Mouse (Mus musculus): Measurements from ENCODE around the gene Strip1.
"Not testable (repeated sequence)": the region's sequence is repeated elsewhere in the genome, so short reads cannot be mapped to it uniquely, and the experiment has no call there.

The Strip1 gene

GRCm38 (mm10) chr3:107631523-107631958 lies at the start of gene Strip1:
TSS of gene Strip1 (minus strand) at chr3:107631694.
- peak; percentile 76 to 85 for DNase-seq (ENCODE audit: low read depth in 1 of 2, low spot score in 2 of 2)

GRCm38 (mm10) chr3:107680790-107681576 lies 49.5 kb upstream of the Strip1 start:
- no peak for DNase-seq (ENCODE audit: low read depth in 1 of 2, low spot score in 2 of 2)

DNA sequence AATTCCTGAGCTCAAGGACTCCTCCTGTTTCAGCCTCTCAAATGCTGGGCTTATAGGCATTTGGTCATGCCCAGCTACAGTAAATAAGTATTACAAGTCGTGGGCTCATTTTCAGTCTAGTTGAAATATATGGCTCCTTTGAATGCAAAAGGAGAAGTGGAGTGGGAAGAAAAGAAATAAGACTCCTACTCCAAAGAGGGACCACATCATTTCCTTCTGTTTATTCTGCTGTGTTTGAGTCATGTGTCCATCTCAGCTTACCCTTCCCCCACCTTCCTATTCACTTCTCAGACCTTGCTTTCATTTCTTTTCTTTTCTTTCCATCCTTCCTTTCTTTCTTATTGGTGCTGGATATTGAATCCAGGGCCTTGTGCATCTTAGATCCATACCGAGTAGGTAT lies 40.0 kb upstream of the Strip1 start:
- no peak for DNase-seq (ENCODE audit: low read depth in 1 of 2, low spot score in 2 of 2)

DNA sequence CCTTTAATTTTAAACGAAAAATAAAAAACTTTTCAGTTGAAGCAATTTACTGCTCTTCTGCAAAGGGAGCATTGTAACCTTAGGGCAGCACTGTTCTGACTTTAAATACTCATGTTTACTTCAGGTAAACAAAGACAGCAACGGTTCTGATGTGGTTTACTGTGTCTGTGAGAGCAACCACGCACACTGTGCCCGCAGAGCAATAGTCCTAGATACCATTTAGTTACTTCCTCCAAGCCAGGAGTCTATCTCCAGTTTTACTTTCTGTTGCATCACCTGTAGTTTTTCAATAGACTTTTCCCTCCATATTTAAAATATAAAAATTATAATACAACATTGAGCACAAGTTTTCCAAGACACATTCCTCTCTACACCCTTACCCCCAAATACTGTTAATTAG lies 39.0 kb upstream of the Strip1 start:
- no peak for DNase-seq (ENCODE audit: low read depth in 1 of 2, low spot score in 2 of 2)

DNA sequence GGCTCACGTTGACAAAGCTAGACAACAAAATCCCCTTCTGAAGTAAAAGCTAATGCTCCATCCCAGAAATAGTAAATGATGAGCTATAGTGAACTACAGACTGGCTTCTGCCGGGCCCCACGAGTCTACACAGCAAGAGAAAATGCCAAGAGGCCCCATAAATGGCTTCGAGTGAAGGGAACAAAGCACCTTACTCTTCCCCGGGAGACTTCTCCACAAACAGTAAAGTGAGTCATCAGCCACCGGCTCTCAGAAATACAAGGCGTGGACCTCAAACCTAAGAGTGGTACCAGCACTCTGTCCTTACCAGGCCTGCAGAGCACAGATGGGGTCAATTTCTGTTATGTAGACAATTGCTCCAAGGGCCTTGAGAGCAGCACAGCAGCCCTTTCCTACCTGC lies 37.3 kb upstream of the Strip1 start:
- DNase-seq (ENCODE audit: low read depth in 1 of 2, low spot score in 2 of 2): no peak

GRCm38 (mm10) chr3:107667426-107667825 lies 35.9 kb upstream of the Strip1 start:
- no peak for DNase-seq (ENCODE audit: low read depth in 1 of 2, low spot score in 2 of 2)

DNA sequence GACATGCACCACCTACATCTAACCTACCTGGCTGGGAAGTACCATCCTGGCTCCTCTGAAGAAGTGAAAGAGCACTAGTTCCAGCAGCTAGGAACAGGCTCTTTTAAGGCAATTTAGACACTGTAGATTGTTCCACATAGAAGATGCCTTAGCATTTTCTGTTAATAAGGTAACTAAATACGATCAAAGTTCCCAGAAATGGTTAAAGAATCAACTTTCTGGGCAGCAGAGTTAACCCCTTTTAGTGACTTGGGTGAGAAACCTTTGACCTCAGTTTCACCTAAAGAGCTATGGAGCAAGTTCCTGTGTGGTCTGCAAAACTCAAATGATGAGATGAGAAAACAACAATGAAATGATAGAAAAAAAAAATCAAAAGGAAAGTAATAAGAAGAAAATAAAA lies 33.1 kb upstream of the Strip1 start:
- no peak for DNase-seq (ENCODE audit: low read depth in 1 of 2, low spot score in 2 of 2)

- DNase-seq (ENCODE audit: low read depth in 1 of 2, low spot score in 2 of 2): no peak
Observed at GRCm38 (mm10) chr3:107659000-107659399, 27.5 kb upstream of the Strip1 start.

DNA sequence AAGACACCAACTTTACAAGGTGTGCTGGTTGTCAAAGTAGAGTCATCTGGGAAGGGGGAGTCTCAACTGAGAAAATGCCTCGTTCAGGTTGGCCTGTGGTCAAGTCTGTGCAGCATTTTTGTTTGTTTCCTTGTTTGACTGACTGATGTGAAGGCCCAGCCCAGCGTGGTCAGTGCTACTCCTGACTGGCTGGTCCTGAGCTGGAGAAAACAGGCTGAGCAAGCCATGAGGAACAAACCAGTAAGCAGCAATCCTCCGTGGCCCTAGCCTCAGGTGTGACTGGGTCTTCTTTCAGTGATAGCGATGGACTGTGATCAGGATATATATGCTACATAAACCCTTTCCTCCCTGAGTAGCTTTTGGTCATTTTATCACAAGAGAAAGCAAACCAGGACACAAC lies 25.4 kb upstream of the Strip1 start:
- no peak for DNase-seq (ENCODE audit: low read depth in 1 of 2, low spot score in 2 of 2)

DNA sequence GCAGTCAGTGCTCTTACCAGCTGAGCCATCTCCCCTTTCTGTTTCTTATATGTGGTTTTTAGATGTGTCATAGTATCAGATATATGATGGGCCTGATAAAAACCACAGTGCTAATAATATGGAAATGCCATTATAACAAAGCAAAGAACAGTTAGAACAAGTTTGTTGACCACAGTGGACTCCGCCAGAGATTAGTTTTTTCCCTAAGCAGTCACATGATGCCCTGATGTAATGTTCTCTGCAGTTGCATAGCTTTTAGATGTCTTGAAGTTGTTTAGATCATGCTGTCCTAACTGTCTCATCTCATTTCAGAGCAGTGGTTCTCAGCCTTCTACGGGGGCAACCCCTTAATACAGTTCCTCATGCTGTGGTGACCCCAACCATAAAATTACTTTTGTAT lies 24.7 kb upstream of the Strip1 start:
- no peak for DNase-seq (ENCODE audit: low read depth in 1 of 2, low spot score in 2 of 2)

- no peak for DNase-seq (ENCODE audit: low read depth in 1 of 2, low spot score in 2 of 2)
Observed at GRCm38 (mm10) chr3:107655491-107655890, 24.0 kb upstream of the Strip1 start.

GRCm38 (mm10) chr3:107654861-107655260 lies 23.4 kb upstream of the Strip1 start:
- DNase-seq (ENCODE audit: low read depth in 1 of 2, low spot score in 2 of 2): no peak

DNA sequence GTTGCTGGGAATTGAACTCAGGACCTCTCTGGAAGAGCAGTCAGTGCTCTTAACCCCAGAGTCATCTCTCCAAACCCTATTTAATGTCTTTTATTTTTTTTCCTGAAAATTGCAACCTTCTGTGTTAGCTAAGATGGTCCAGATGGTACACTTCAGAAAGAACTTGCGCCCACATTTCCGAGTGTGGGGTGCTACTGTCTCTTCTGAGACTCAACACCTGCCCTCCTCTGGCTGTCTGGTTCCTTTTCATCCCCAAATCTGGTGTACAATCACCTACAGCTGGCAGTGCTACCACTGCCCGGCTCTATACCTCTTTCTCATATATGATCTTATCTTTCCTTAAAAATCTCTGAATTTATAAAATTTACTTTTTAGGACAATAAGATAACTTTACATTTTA lies 21.5 kb upstream of the Strip1 start:
- DNase-seq (ENCODE audit: low read depth in 1 of 2, low spot score in 2 of 2): no peak

- DNase-seq (ENCODE audit: low read depth in 1 of 2, low spot score in 2 of 2): not testable (repeated sequence)
Observed at GRCm38 (mm10) chr3:107650276-107650675, 18.8 kb upstream of the Strip1 start.

DNA sequence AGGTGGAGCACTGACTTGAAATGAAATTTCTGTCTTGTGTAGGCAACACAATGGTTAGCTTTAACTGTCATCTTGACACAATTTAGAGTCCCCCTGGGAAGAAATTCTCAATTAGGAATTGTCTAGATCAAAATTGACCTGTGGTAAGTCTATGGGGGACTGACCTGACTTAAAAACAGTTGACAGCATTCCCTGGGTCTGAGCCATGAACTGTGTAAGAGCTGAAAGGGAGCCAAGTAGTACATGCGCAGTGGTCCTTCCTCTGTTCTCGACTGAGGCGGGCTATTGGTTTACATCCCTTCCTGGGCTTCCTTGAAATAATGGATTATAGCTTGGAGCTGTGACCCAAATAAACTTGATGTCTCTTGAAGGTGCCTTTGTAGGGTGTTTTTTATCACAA lies 15.5 kb upstream of the Strip1 start:
- no peak for DNase-seq (ENCODE audit: low read depth in 1 of 2, low spot score in 2 of 2)

- no peak for DNase-seq (ENCODE audit: low read depth in 1 of 2, low spot score in 2 of 2)
Observed at GRCm38 (mm10) chr3:107637606-107638172, 6.2 kb upstream of the Strip1 start.

DNA sequence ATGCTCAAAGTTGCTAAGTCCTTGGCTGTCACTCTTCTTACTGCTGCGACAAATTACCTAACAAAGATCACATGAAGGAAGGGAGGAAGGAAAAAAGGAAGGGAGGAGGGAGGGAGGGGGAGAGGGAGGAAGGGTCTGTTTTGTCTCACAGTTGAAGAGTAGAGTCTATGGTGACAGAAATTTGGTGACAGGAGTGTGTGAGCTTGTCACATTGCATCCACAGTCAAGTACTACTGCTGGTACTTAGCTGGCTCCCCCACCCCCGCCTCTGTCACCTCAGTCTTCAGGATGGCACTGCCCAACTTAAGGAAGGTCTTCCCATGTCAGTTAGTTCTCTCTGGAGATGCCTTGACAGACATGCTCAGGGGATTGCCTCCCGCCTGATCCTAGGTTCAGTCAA lies 4.7 kb upstream of the Strip1 start:
- DNase-seq (ENCODE audit: low read depth in 1 of 2, low spot score in 2 of 2): no peak

GRCm38 (mm10) chr3:107635836-107636235 lies 4.3 kb upstream of the Strip1 start:
- no peak for DNase-seq (ENCODE audit: low read depth in 1 of 2, low spot score in 2 of 2)

GRCm38 (mm10) chr3:107633906-107634305 lies 2.4 kb upstream of the Strip1 start:
- no peak for DNase-seq (ENCODE audit: low read depth in 1 of 2, low spot score in 2 of 2)

GRCm38 (mm10) chr3:107632786-107633185 lies 1.3 kb upstream of the Strip1 start:
- DNase-seq (ENCODE audit: low read depth in 1 of 2, low spot score in 2 of 2): no peak

- DNase-seq (ENCODE audit: low read depth in 1 of 2, low spot score in 2 of 2): no peak
Observed at GRCm38 (mm10) chr3:107630682-107631522, 592 bp downstream of the Strip1 start, which contains the start of gene Gm10961. TSS of gene Gm10961 (plus strand) at chr3:107631322.

DNA sequence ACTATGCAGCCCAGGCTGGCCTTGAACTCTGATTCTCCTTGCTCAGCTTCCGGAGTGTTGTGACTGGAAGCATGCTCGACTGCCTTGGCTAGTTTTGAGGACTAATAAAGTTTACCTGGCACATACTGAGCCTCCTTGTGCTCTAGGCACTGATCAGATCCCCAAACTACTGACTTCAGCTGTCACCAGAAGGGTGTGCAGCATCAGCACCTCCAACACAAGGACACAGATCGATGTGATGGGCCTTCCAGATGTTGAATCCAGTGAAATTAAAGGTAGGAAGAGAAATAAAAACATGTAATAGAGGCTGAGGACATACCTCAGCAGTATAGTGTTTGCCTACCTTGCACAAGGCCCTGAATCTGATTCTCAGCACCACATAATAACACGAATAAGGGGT lies 2.1 kb downstream of the Strip1 start:
- DNase-seq (ENCODE audit: low read depth in 1 of 2, low spot score in 2 of 2): no peak
